Mouse (Mus musculus) small intestine, adult 2 months (tissue): ENCODE measurements around the gene Pde6h. TPM values are rescaled to one million over a fixed set of nuclear protein-coding genes. Genes with fewer than 3 reads are reported as not detected.

Experiments
- H3K27ac ChIP-seq: fragments of 200-500 bp; 2 replicates; pipeline ENCODE4 v1.5.1; 2012; ENCODE audit warnings: low read depth, low read length, control low read depth, inconsistent platforms; ENCODE audit not compliant: insufficient read depth
- H3K27me3 ChIP-seq: fragments of 200-500 bp; 2 replicates; pipeline ENCODE4 v1.6.1; 2012; ENCODE audit warnings: mild to moderate bottlenecking, moderate library complexity, low read length, inconsistent platforms; ENCODE audit not compliant: control insufficient read depth, insufficient read depth
- H3K36me3 ChIP-seq: fragments of 200-500 bp; 2 replicates; pipeline ENCODE4 v1.6.1; 2012; ENCODE audit warnings: mild to moderate bottlenecking, low read length, control low read depth, inconsistent platforms; ENCODE audit not compliant: control insufficient read depth, insufficient read depth
- H3K4me1 ChIP-seq: fragments of 200-500 bp; 2 replicates; pipeline ENCODE4 v1.6.1; 2012; ENCODE audit warnings: low read length, inconsistent platforms, mixed read lengths; ENCODE audit not compliant: control insufficient read depth, insufficient read depth, insufficient read length
- H3K4me3 ChIP-seq: fragments of 200-500 bp; 2 replicates; pipeline ENCODE4 v1.5.1; 2012; ENCODE audit warnings: low read depth, mild to moderate bottlenecking, control low read depth, inconsistent platforms, low read length, moderate library complexity
- CTCF ChIP-seq: fragments of 200-500 bp; IDR thresholded peaks from 2 replicates; pipeline ENCODE4 v1.5.1; 2012; ENCODE audit warnings: low read depth, mild to moderate bottlenecking, control low read depth, inconsistent platforms, low read length, moderate library complexity, mixed read lengths; ENCODE audit not compliant: insufficient replicate concordance, insufficient read length; ENCODE audit errors: extremely low read depth
- POLR2A ChIP-seq: fragments of 200-500 bp; IDR thresholded peaks from 2 replicates; pipeline ENCODE4 v1.6.1; 2012; ENCODE audit warnings: low read depth, mild to moderate bottlenecking, control low read depth, inconsistent platforms, low read length, moderate library complexity
- WGBS: fragments of 180-500 bp; shearing (Covaris S2); methylation state at CpG from one replicate; pipeline ENCODE4 v1.1.7; 2018; 5-methylcytosine and 5-hydroxymethylcytosine counted together
- polyA plus RNA-seq: library from polyadenylated mRNA; depleted of rRNA; stranded (reverse); fragments of >200 nt; gene quantifications from 2 replicates; pipeline ENCODE4 v1.2.3, GENCODE M21; 2012

The Pde6h gene
- polyA plus RNA-seq, 1 experiment: not detected

- Histone ChIP-seq H3K27ac (no peak overlapping the region), H3K36me3 (no peaks in the 10 kb centered on the region), H3K27me3 (no peaks in the 10 kb centered on the region), H3K4me1 (no peaks in the 10 kb centered on the region), H3K4me3 (no peak overlapping the region)
- WGBS: 77% methylated on average over 4 of the region's 4 CpGs
- TF ChIP-seq POLR2A (no peak), CTCF (no peak)
These were observed 24.1 kb downstream of the Pde6h start for GRCm38 (mm10) chr6:136947716-136948115.

GRCm38 (mm10) chr6:136950171-136950570, 26.5 kb downstream of the Pde6h start:
- Histone ChIP-seq H3K36me3 (no peaks in the 10 kb centered on the region), H3K27ac (no peak overlapping the region), H3K4me3 (no peak overlapping the region), H3K4me1 (no peaks in the 10 kb centered on the region), H3K27me3 (no peaks in the 10 kb centered on the region)
- 90% methylated on average over 2 of the region's 2 CpGs for WGBS
- no peak for TF ChIP-seq POLR2A
- no peak for TF ChIP-seq CTCF

- H3K4me3 ChIP-seq: no peak overlapping the region
- TF ChIP-seq CTCF (no peak), POLR2A (no peak)
- no peaks in the 10 kb centered on the region for H3K4me1 ChIP-seq
- no peaks in the 10 kb centered on the region for H3K36me3 ChIP-seq
- 54% methylated on average over 9 of the region's 9 CpGs for WGBS
- no peak overlapping the region for H3K27ac ChIP-seq
- no peaks in the 10 kb centered on the region for H3K27me3 ChIP-seq
These were observed 29.3 kb downstream of the Pde6h start for GRCm38 (mm10) chr6:136952930-136953329.

GRCm38 (mm10) chr6:136954192-136954591, 30.6 kb downstream of the Pde6h start:
- TF ChIP-seq POLR2A (no peak), CTCF (no peak)
- H3K4me1 ChIP-seq: no peaks in the 10 kb centered on the region
- no peak overlapping the region for H3K4me3 ChIP-seq
- H3K27me3 ChIP-seq: no peaks in the 10 kb centered on the region
- no peak overlapping the region for H3K27ac ChIP-seq
- H3K36me3 ChIP-seq: no peaks in the 10 kb centered on the region
- 80% methylated on average over 6 of the region's 6 CpGs for WGBS

- no peak overlapping the region for H3K4me3 ChIP-seq
- no peaks in the 10 kb centered on the region for H3K4me1 ChIP-seq
- no peaks in the 10 kb centered on the region for H3K27me3 ChIP-seq
- H3K36me3 ChIP-seq: no peaks in the 10 kb centered on the region
- no peak for TF ChIP-seq CTCF
- TF ChIP-seq POLR2A: no peak
- 78% methylated on average over 8 of the region's 8 CpGs for WGBS
- no peak overlapping the region for H3K27ac ChIP-seq
These were observed 31.1 kb downstream of the Pde6h start for GRCm38 (mm10) chr6:136954715-136955114.

GRCm38 (mm10) chr6:136955240-136955639, 31.6 kb downstream of the Pde6h start:
- WGBS: 70% methylated on average over 3 of the region's 3 CpGs

GRCm38 (mm10) chr6:136957062-136957461, 33.4 kb downstream of the Pde6h start:
- Histone ChIP-seq H3K27ac (no peak overlapping the region), H3K4me1 (no peaks in the 10 kb centered on the region), H3K36me3 (no peaks in the 10 kb centered on the region), H3K27me3 (no peaks in the 10 kb centered on the region), H3K4me3 (no peak overlapping the region)
- WGBS: 72% methylated on average over 7 of the region's 7 CpGs
- TF ChIP-seq POLR2A: no peak

More at GRCm38 (mm10) chr6:136955240-136955639, 31.6 kb downstream of the Pde6h start:
- no peaks in the 10 kb centered on the region for H3K27me3 ChIP-seq
- H3K4me3 ChIP-seq: no peak overlapping the region
- TF ChIP-seq POLR2A: no peak
- TF ChIP-seq CTCF: no peak
- H3K4me1 ChIP-seq: no peaks in the 10 kb centered on the region
- H3K27ac ChIP-seq: no peak overlapping the region
- no peaks in the 10 kb centered on the region for H3K36me3 ChIP-seq

GRCm38 (mm10) chr6:136959131-136959530, 35.5 kb downstream of the Pde6h start:
- H3K4me3 ChIP-seq: no peak overlapping the region
- WGBS: 54% methylated on average over 11 of the region's 11 CpGs
- no peaks in the 10 kb centered on the region for H3K36me3 ChIP-seq
- H3K4me1 ChIP-seq: no peaks in the 10 kb centered on the region
- H3K27ac ChIP-seq: no peak overlapping the region
- TF ChIP-seq POLR2A: no peak
- no peak for TF ChIP-seq CTCF
- no peaks in the 10 kb centered on the region for H3K27me3 ChIP-seq
